Mouse (Mus musculus) forebrain, embryonic 16.5 days (tissue): ENCODE data around the gene Hdgf. TPM values are rescaled to one million over a fixed set of nuclear protein-coding genes. Genes with fewer than 3 reads are reported as not detected.
A peak's percentile ranks its signal among the peaks of the same experiment; 100 is the strongest.

Experiments used
- ATAC-seq: fragments of 200-750 bp; cut with Nextera tagmentation; 2 replicates; pipeline ENCODE4 v1.8.0; 2017; ENCODE audit warnings: mild to moderate bottlenecking, moderate library complexity
- H3K27ac ChIP-seq: fragments of 300-500 bp; sonication (generic); 2 replicates; pipeline ENCODE4 v1.5.1; 2014; ENCODE audit warnings: low read length, control low read depth
- H3K27me3 ChIP-seq: fragments of 300-500 bp; sonication (generic); replicated peaks from 2 replicates; pipeline ENCODE4 v1.6.1; 2014; ENCODE audit warnings: low read length; ENCODE audit not compliant: control insufficient read depth, insufficient read depth
- H3K36me3 ChIP-seq: fragments of 300-500 bp; sonication (generic); 2 replicates; pipeline ENCODE4 v1.6.1; 2014; ENCODE audit not compliant: control insufficient read depth, insufficient read depth
- H3K4me1 ChIP-seq: fragments of 300-500 bp; sonication (generic); replicated peaks from 2 replicates; pipeline ENCODE4 v1.6.1; 2014; ENCODE audit warnings: low read length; ENCODE audit not compliant: control insufficient read depth, insufficient read depth
- H3K4me2 ChIP-seq: fragments of 300-500 bp; sonication (generic); 2 replicates; pipeline ENCODE4 v1.6.1; 2014; ENCODE audit warnings: mild to moderate bottlenecking, low read length, control low read depth
- H3K4me3 ChIP-seq: fragments of 300-500 bp; sonication (generic); replicated peaks from 2 replicates; pipeline ENCODE4 v1.5.1; 2014; ENCODE audit warnings: mild to moderate bottlenecking, low read length, control low read depth
- H3K9ac ChIP-seq: fragments of 300-500 bp; sonication (generic); replicated peaks from 2 replicates; pipeline ENCODE4 v1.6.1; 2014; ENCODE audit warnings: low read depth, low read length, control low read depth
- H3K9me3 ChIP-seq: fragments of 300-500 bp; sonication (generic); 2 replicates; pipeline ENCODE4 v1.6.1; 2016; ENCODE audit warnings: low read length; ENCODE audit not compliant: control insufficient read depth
- WGBS: fragments of 180-500 bp; shearing (Covaris S2); extraction: QIAGEN DNeasy Blood & Tissue Kit; methylation state at CpG from one replicate; pipeline ENCODE4 v1.1.7; 2014; 5-methylcytosine and 5-hydroxymethylcytosine counted together
- polyA plus RNA-seq: library from polyadenylated mRNA; unstranded; fragments of >200 nt; fragmentation: Nextera tagmentation; extraction: Ambion mirVana; gene quantifications from 2 replicates; pipeline ENCODE4 v1.2.1, GENCODE M21; 2015

The Hdgf gene
- polyA plus RNA-seq, 1 experiment from 2014 or later = 186 TPM

DNA sequence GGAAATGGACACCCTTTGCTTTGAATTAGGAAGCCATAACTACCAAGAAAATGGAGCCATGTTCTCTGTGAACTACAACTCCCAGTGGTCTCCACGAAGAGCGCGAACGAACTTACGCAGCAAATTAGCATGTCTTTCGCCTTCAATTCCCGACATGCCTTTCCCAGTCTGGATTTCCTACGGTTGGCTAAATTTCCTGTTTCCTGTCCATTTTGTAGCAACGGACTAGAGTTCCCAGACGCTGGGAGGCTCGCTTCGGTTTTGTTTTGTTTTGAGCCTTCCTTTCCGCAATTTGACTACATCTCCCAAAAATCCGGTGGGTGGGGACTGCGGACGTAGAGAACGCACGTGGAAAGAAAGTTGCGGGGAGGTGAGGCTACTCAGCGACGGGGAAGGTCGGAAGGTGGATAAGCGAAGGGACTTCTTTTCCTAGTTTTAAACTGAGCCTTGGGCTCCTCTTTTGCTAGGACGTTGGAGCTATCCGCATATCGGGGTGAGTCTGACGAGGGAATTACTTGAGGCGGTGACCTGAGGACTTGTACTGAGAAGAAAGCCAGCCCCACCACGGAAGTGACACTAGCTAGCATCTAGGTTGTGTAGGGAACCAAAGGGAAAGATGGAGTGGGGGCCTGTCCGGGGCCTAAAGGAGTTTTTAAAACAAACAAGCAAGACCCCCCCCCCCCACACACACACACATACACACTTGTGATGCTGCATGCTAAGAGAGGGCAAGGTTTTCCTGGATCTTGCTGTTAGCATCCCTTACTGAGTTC, 13.4 kb downstream of the Hdgf start, which contains the start of gene Mrpl24:
TSS of gene Mrpl24 (plus strand) at position 171 of the 773 bp plus-strand sequence.
- Histone ChIP-seq H3K4me1 (peaks cover 11% of the 10 kb centered on the region), H3K27ac (peak within 1 kb of the TSS; percentile 78), H3K9ac (peak within 1 kb of the TSS; percentile 70), H3K4me2 (peak within 1 kb of the TSS; percentile 85), H3K27me3 (no peaks in the 10 kb centered on the region), H3K9me3 (no peaks in the 10 kb centered on the region), H3K36me3 (peaks cover 28% of the 10 kb centered on the region), H3K4me3 (peak within 1 kb of the TSS; percentile 77)
- ATAC-seq = peak; percentile 94
- under 1% methylated on average over 30 of the region's 30 CpGs for whole genome bisulfite sequencing

DNA sequence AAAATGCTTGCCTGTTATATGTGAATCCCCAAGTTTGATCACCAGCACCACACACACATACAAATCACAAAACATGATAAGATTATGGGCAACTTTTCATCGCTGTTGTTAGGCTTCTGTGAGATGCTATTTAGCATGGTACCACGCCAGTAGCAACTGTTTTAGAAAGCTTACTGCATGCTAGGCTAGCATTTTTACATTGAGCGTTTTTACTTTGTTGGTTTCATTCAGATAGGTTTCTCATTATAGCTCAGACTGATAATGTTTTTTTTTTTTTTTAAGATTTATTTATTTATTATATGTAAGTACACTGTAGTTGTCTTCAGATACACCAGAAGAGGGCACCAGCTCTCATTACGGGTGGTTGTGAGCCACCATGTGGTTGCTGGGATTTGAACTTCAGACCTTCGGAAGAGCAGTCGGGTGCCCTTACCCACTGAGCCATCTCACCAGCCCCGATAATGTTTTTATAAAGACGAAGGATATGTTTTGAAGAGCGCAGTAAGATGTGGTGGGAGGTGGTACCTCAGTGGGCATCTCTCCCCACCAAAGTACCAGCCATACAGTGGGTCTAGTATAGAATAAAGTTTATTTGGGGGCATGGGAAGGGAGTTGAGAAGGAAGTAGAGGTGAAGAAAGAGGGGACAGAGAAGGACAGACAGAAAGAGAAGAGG, 14.3 kb downstream of the Hdgf start:
- Histone ChIP-seq H3K27ac (no peak overlapping the region), H3K4me3 (peak overlapping the region; percentile 77), H3K4me2 (peak overlapping the region; percentile 85), H3K27me3 (no peaks in the 10 kb centered on the region), H3K4me1 (peaks cover 11% of the 10 kb centered on the region), H3K9me3 (no peaks in the 10 kb centered on the region), H3K36me3 (peaks cover 32% of the 10 kb centered on the region), H3K9ac (no peak overlapping the region; the same call in 1 of the 2 replicates)
- WGBS = 68% methylated on average over 9 of the region's 9 CpGs
- no peak for ATAC-seq

- H3K4me3 ChIP-seq = no peak overlapping the region
- no peak overlapping the region for H3K27ac ChIP-seq
- peaks cover 26% of the 10 kb centered on the region for H3K36me3 ChIP-seq
- H3K27me3 ChIP-seq = no peaks in the 10 kb centered on the region
- no peak overlapping the region for H3K9ac ChIP-seq
- no peaks in the 10 kb centered on the region for H3K9me3 ChIP-seq
- H3K4me1 ChIP-seq = peaks cover 18% of the 10 kb centered on the region
- H3K4me2 ChIP-seq = no peak overlapping the region
- ATAC-seq = no peak
- 88% methylated on average over 7 of the region's 7 CpGs for WGBS
These were observed 18.9 kb downstream of the Hdgf start for GRCm38 (mm10) chr3:87924996-87925395.

DNA sequence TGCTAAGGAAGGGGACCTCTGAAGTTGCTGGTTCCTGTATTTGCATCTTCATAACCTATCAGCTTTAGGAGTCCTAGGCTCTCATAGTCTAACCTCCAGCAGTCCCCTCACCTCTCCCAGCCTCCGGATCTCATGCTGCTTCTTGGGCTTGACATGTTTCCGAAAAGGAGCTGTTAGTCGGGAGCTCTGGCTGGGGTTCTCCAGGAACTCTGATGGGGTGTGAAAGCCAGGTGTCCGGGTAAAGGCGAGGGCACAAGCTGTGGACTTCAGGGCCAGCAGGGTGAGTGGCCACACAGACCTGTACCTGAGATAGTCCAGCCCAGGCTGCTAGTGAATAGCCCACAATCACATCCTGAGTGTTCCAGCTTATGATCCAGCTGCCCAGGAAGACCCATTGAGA, 21.3 kb downstream of the Hdgf start:
- Histone ChIP-seq H3K4me3 (no peak overlapping the region), H3K27me3 (no peaks in the 10 kb centered on the region), H3K36me3 (peaks cover 30% of the 10 kb centered on the region), H3K9me3 (no peaks in the 10 kb centered on the region), H3K27ac (no peak overlapping the region), H3K4me2 (no peak overlapping the region), H3K9ac (no peak overlapping the region), H3K4me1 (peaks cover 26% of the 10 kb centered on the region)
- WGBS = 92% methylated on average over 5 of the region's 5 CpGs
- no peak for ATAC-seq

- peaks cover 41% of the 10 kb centered on the region for H3K4me1 ChIP-seq
- peak; percentile 32; the same call in 1 of the 2 replicates for ATAC-seq
- H3K27ac ChIP-seq = peak overlapping the region; percentile 81
- peak overlapping the region; percentile 87 for H3K4me2 ChIP-seq
- H3K36me3 ChIP-seq = peaks cover 21% of the 10 kb centered on the region
- H3K9ac ChIP-seq = peak overlapping the region; percentile 84
- 6% methylated on average over 26 of the region's 26 CpGs for WGBS
- peak overlapping the region; percentile 84 for H3K4me3 ChIP-seq
- no peaks in the 10 kb centered on the region for H3K27me3 ChIP-seq
- H3K9me3 ChIP-seq = no peaks in the 10 kb centered on the region
These were observed 23.4 kb downstream of the Hdgf start for GRCm38 (mm10) chr3:87929341-87930077.

GRCm38 (mm10) chr3:87930078-87930795, 24.1 kb downstream of the Hdgf start, which contains the start of the genes Isg20l2 and Rrnad1:
Gene Isg20l2 (plus strand): TSS chr3:87930314.
Gene Rrnad1 (minus strand): TSS chr3:87930717.
- Histone ChIP-seq H3K9ac (peak within 1 kb of the TSS; percentile 84), H3K4me2 (peak within 1 kb of the TSS; percentile 87), H3K4me3 (peak within 1 kb of the TSS; percentile 84), H3K9me3 (no peaks in the 10 kb centered on the region), H3K27ac (peak within 1 kb of the TSS; percentile 87), H3K27me3 (no peaks in the 10 kb centered on the region), H3K4me1 (peaks cover 46% of the 10 kb centered on the region), H3K36me3 (peaks cover 17% of the 10 kb centered on the region)
- WGBS = under 1% methylated on average over 63 of the region's 78 CpGs
- peak; percentile 98 for ATAC-seq

GRCm38 (mm10) chr3:87934026-87934425, 27.9 kb downstream of the Hdgf start:
- 62% methylated on average over 5 of the region's 5 CpGs for WGBS
- H3K4me3 ChIP-seq = no peak overlapping the region
- H3K4me2 ChIP-seq = no peak overlapping the region
- H3K9me3 ChIP-seq = no peaks in the 10 kb centered on the region
- ATAC-seq = no peak
- peaks cover 20% of the 10 kb centered on the region for H3K36me3 ChIP-seq
- H3K9ac ChIP-seq = no peak overlapping the region
- peaks cover 52% of the 10 kb centered on the region for H3K4me1 ChIP-seq
- no peaks in the 10 kb centered on the region for H3K27me3 ChIP-seq
- H3K27ac ChIP-seq = no peak overlapping the region

GRCm38 (mm10) chr3:87934501-87934900, 28.4 kb downstream of the Hdgf start:
- H3K27ac ChIP-seq = no peak overlapping the region
- no peaks in the 10 kb centered on the region for H3K9me3 ChIP-seq
- H3K36me3 ChIP-seq = peaks cover 20% of the 10 kb centered on the region
- H3K4me3 ChIP-seq = no peak overlapping the region
- H3K27me3 ChIP-seq = no peaks in the 10 kb centered on the region
- no peak overlapping the region for H3K9ac ChIP-seq
- 67% methylated on average over 4 of the region's 4 CpGs for whole genome bisulfite sequencing
- ATAC-seq = no peak
- peaks cover 47% of the 10 kb centered on the region for H3K4me1 ChIP-seq
- H3K4me2 ChIP-seq = no peak overlapping the region
